Mouse (Mus musculus): Measurements from ENCODE around the gene Adam19.

GRCm38 (mm10) chr11:46128548-46128945 is 72.8 kb downstream of the Adam19 start:
- TF ChIP-seq EP300 (IDR thresholded peaks at IDR 0.05; ENCODE audit: low read depth) (no peak), CTCF (IDR thresholded peaks at IDR 0.05; ENCODE audit: low read depth) (peak; percentile 68)
